Mouse (Mus musculus): ENCODE measurements around the gene Hectd2. TPM values are rescaled to one million over a fixed set of nuclear protein-coding genes. Genes with fewer than 3 reads are reported as not detected.

Hectd2 gene
- 76.8 TPM for polyA plus RNA-seq (2014; fragmentation: Illumina TruSeq; extraction: RNeasy Lipid Tissue Mini Kit (QIAGEN cat#74804); ENCODE audit: low read depth, low replicate concordance)

DNA sequence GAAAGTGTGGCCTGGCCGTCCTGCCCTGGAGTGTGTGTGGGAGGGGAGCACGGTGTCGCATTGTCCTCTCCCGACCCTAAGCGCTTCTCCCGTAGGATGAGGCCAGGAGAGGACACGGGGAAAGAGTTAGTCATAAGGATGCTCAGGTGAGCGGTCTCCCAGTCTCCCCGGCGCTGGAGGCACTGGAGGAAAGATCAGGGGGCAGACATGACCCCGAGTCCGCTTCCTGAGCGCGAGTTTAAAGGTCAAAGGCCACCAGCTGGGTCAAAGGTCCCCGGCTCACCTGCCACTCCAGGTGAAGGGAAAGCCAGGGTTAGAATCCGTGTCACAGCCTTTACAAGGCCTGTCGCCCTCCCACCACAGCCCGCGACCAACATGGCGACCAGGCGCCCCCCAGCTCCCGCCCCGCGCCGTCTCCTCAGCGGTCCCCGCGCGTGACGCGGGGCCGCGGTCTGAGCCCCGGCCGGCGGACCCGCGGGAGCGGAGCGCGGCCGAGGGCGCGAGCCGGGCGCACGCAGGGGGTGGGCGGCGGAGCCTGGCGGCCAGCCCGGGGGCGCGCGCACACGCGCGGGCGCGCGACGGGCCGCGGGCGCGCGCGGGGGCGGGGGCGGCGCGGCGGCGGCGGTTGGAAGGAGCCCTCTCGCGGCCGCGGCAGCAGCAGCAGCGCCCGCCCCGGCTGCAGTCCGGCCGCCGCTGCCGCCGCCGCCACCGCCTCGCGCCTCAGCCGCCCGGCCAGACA, at the start of gene Hectd2:
TSS of gene Hectd2 (plus strand) at position 594 of the 739 bp plus-strand sequence.

Other genes starting within 250 kb of the Hectd2 start
- 136 TPM for gene Pcgf5, start 206.3 kb upstream of the Hectd2 start, polyA plus RNA-seq (2014; fragmentation: Illumina TruSeq; extraction: RNeasy Lipid Tissue Mini Kit (QIAGEN cat#74804); ENCODE audit: low read depth, low replicate concordance)
- gene Ppp1r3c, start 182.0 kb downstream of the Hectd2 start, polyA plus RNA-seq (2014; fragmentation: Illumina TruSeq; extraction: RNeasy Lipid Tissue Mini Kit (QIAGEN cat#74804); ENCODE audit: low read depth, low replicate concordance) = 4.4 TPM